Mouse (Mus musculus) stomach, embryonic 14.5 days (tissue): ENCODE data around the gene Smco2. TPM values are rescaled to one million over a fixed set of nuclear protein-coding genes. Genes with fewer than 3 reads are reported as not detected.

Experiments used
- ATAC-seq: fragments of 200-750 bp; cut with Nextera tagmentation; 2 replicates; pipeline ENCODE4 v1.8.0; 2017; ENCODE audit warnings: low read depth, moderate TSS enrichment; ENCODE audit not compliant: insufficient number of reproducible peaks, insufficient read depth, low FRiP score
- H3K27ac ChIP-seq: fragments of 300-500 bp; sonication (generic); 2 replicates; pipeline ENCODE4 v1.5.1; 2014; ENCODE audit warnings: mild to moderate bottlenecking, low read length, moderate library complexity, mixed read lengths
- H3K27me3 ChIP-seq: fragments of 300-500 bp; sonication (generic); 2 replicates; pipeline ENCODE4 v1.6.1; 2014; ENCODE audit warnings: low read length, control low read depth, mixed read lengths; ENCODE audit not compliant: control insufficient read depth, insufficient read depth
- H3K36me3 ChIP-seq: fragments of 300-500 bp; sonication (generic); 2 replicates; pipeline ENCODE4 v1.6.1; 2014; ENCODE audit warnings: mild to moderate bottlenecking, control low read depth, low read length, moderate library complexity, mixed read lengths; ENCODE audit not compliant: control insufficient read depth, insufficient read depth
- H3K4me1 ChIP-seq: fragments of 300-500 bp; sonication (generic); 2 replicates; pipeline ENCODE4 v1.6.1; 2014; ENCODE audit warnings: low read length, control low read depth, mixed read lengths; ENCODE audit not compliant: control insufficient read depth, insufficient read depth
- H3K4me2 ChIP-seq: fragments of 300-500 bp; sonication (generic); replicated peaks from 2 replicates; pipeline ENCODE4 v1.6.1; 2014; ENCODE audit warnings: low read depth, low read length, control low read depth
- H3K4me3 ChIP-seq: fragments of 300-500 bp; sonication (generic); 2 replicates; pipeline ENCODE4 v1.5.1; 2014; ENCODE audit warnings: low read depth, low read length, control low read depth
- H3K9ac ChIP-seq: fragments of 300-500 bp; sonication (generic); replicated peaks from 2 replicates; pipeline ENCODE4 v1.6.1; 2014; ENCODE audit warnings: low read depth, mild to moderate bottlenecking, control low read depth, low read length, moderate library complexity, mixed read lengths
- H3K9me3 ChIP-seq: fragments of 300-500 bp; sonication (generic); 2 replicates; pipeline ENCODE4 v1.6.1; 2016; ENCODE audit warnings: low read depth, low read length, control low read depth; ENCODE audit not compliant: control insufficient read depth
- WGBS: fragments of 180-500 bp; shearing (Covaris S2); extraction: QIAGEN DNeasy Blood & Tissue Kit; methylation state at CpG from one replicate; pipeline ENCODE4 v1.1.7; 2014; 5-methylcytosine and 5-hydroxymethylcytosine counted together
- polyA plus RNA-seq: library from polyadenylated mRNA; unstranded; fragments of >200 nt; fragmentation: Nextera tagmentation; extraction: Ambion mirVana; gene quantifications from 2 replicates; pipeline ENCODE4 v1.2.1, GENCODE M21; 2014

The Smco2 gene
- polyA plus RNA-seq, 1 experiment from 2014 or later, result not detected

DNA sequence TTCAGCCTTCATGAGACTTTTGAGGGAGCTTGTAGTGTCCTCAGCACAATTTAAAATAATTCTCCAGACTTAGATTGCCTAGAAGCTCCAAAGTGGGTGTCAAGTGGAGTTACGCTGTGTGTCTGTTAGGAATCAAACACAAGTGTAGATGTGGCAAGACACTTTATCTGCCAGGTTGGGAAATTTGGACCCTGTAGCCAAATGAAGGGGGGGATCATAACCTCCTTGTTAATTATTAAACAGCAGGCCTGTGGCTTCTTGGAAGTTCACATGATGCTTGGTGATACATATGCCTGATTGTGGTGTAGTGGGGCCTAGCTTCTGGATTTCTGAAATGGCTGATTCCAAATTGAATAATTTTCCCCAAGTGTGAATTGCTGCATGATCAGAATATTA, 57.9 kb downstream of the Smco2 start:
- H3K4me1 ChIP-seq, result peaks cover 11% of the 10 kb centered on the region; the same call in 1 of the 2 replicates
- no peak for ATAC-seq
- no peaks in the 10 kb centered on the region for H3K9me3 ChIP-seq
- H3K4me2 ChIP-seq, result no peak overlapping the region
- no peaks in the 10 kb centered on the region for H3K36me3 ChIP-seq
- no peak overlapping the region for H3K9ac ChIP-seq
- H3K27me3 ChIP-seq, result no peaks in the 10 kb centered on the region
- no peak overlapping the region for H3K4me3 ChIP-seq
- 98% methylated on average over 1 of the region's 1 CpGs for WGBS
- no peak overlapping the region for H3K27ac ChIP-seq

GRCm38 (mm10) chr6:146908801-146909200, 58.9 kb downstream of the Smco2 start:
- WGBS, result 76% methylated on average over 2 of the region's 2 CpGs
- no peak for ATAC-seq
- Histone ChIP-seq H3K27me3 (no peaks in the 10 kb centered on the region), H3K27ac (no peak overlapping the region), H3K9ac (no peak overlapping the region), H3K4me2 (no peak overlapping the region), H3K4me3 (no peak overlapping the region), H3K36me3 (no peaks in the 10 kb centered on the region), H3K4me1 (peaks cover 19% of the 10 kb centered on the region; the same call in 1 of the 2 replicates), H3K9me3 (no peaks in the 10 kb centered on the region)

- 61% methylated on average over 5 of the region's 5 CpGs for WGBS
- Histone ChIP-seq H3K9me3 (no peaks in the 10 kb centered on the region), H3K4me3 (no peak overlapping the region), H3K4me2 (no peak overlapping the region), H3K27ac (no peak overlapping the region), H3K36me3 (no peaks in the 10 kb centered on the region), H3K9ac (no peak overlapping the region), H3K4me1 (peaks cover 23% of the 10 kb centered on the region; the same call in 1 of the 2 replicates), H3K27me3 (no peaks in the 10 kb centered on the region)
- no peak for ATAC-seq
Measured at GRCm38 (mm10) chr6:146909725-146910489, 60.0 kb downstream of the Smco2 start.

DNA sequence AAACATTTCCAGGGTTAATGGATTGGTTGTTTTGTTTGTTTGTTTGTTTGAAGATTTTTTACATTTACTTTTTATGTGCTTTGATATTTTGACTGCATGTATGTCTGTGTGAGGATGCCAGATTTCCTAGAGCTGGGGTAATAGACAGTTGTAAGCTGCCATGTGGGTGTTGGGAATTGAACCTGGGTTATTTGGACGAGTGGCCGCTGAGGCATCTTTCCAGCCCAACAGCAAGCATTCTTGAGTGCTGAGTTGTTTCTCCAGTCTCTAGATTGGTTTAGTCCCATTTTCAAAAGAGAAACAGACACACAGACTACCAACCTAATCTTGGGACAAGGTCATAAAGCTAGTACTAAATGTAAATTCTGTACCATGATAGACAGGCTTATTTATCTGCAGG, 60.9 kb downstream of the Smco2 start:
- H3K4me3 ChIP-seq, result no peak overlapping the region
- H3K9me3 ChIP-seq, result no peaks in the 10 kb centered on the region
- H3K4me2 ChIP-seq, result no peak overlapping the region
- H3K9ac ChIP-seq, result no peak overlapping the region
- WGBS, result 89% methylated on average over 2 of the region's 2 CpGs
- no peaks in the 10 kb centered on the region for H3K36me3 ChIP-seq
- H3K4me1 ChIP-seq, result peaks cover 23% of the 10 kb centered on the region; the same call in 1 of the 2 replicates
- no peak overlapping the region for H3K27ac ChIP-seq
- H3K27me3 ChIP-seq, result no peaks in the 10 kb centered on the region
- no peak for ATAC-seq

DNA sequence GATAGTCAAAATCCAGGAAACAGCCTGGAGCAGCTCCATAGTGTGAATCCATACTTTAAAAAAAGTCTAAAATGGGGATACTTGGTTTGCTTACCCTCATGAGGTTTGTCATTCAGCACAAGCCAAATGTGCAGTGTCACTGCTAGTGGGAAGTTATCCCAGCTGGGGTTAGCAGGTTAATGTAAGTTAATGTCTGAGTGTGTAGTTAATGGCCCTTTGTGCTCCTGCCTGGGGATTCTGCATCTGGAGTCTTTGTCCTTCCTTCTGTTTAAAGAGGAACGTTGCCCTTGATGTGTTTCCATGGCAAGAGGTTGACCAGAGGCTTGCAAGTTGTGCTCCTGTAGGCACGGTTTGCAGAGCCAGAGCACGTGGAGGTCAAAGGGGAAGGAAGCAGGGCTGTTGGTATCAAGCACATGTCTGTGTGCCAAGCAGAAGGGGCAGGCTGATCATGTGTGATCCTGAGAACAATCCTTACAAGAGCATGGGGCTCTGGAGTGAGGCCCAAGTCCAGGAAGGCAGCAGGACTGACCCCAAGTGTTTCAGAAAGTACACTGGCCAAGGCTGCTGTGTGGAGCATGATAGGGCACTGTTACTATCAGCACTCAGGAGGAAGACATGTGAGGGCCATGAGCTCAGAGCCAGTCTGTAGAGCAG, 63.1 kb downstream of the Smco2 start:
- WGBS, result 16% methylated on average over 3 of the region's 3 CpGs
- no peak for ATAC-seq
- Histone ChIP-seq H3K4me1 (peaks cover 20% of the 10 kb centered on the region; the same call in 1 of the 2 replicates), H3K4me2 (no peak overlapping the region), H3K27me3 (no peaks in the 10 kb centered on the region), H3K27ac (peak overlapping the region; percentile 36), H3K4me3 (no peak overlapping the region), H3K9me3 (no peaks in the 10 kb centered on the region), H3K36me3 (no peaks in the 10 kb centered on the region), H3K9ac (no peak overlapping the region)

- 26% methylated on average over 4 of the region's 4 CpGs for WGBS
- no peak overlapping the region for H3K4me2 ChIP-seq
- H3K9me3 ChIP-seq, result no peaks in the 10 kb centered on the region
- H3K4me3 ChIP-seq, result no peak overlapping the region
- no peaks in the 10 kb centered on the region for H3K27me3 ChIP-seq
- peak overlapping the region; percentile 29 for H3K27ac ChIP-seq
- no peaks in the 10 kb centered on the region for H3K36me3 ChIP-seq
- H3K9ac ChIP-seq, result no peak overlapping the region
- ATAC-seq, result no peak
- peaks cover 20% of the 10 kb centered on the region; the same call in 1 of the 2 replicates for H3K4me1 ChIP-seq
Measured at GRCm38 (mm10) chr6:146913489-146914198, 63.7 kb downstream of the Smco2 start.

DNA sequence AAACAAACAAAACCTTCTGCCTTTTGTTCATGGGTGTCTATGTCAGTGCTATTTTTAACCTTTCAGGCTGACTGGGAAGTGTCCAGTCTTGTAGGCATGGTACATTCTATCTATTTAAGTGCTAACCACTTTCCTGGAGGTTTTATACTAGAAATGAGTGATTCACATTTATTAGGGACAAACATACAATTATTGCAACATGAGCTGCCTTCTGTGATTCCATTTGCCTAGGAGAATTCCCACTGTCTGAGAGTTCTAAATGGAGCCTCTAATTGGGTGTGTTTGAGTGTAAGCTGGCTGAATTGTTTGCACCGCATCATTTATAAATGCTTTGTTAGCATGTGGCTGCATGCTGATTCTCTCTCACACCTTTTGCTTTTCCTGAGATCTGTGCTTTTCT, 65.9 kb downstream of the Smco2 start:
- 88% methylated on average over 1 of the region's 1 CpGs for WGBS
- Histone ChIP-seq H3K9me3 (no peaks in the 10 kb centered on the region), H3K27ac (no peak overlapping the region), H3K27me3 (no peaks in the 10 kb centered on the region), H3K4me3 (no peak overlapping the region), H3K9ac (no peak overlapping the region), H3K36me3 (no peaks in the 10 kb centered on the region), H3K4me1 (peaks cover 17% of the 10 kb centered on the region; the same call in 1 of the 2 replicates), H3K4me2 (no peak overlapping the region)
- ATAC-seq, result no peak

DNA sequence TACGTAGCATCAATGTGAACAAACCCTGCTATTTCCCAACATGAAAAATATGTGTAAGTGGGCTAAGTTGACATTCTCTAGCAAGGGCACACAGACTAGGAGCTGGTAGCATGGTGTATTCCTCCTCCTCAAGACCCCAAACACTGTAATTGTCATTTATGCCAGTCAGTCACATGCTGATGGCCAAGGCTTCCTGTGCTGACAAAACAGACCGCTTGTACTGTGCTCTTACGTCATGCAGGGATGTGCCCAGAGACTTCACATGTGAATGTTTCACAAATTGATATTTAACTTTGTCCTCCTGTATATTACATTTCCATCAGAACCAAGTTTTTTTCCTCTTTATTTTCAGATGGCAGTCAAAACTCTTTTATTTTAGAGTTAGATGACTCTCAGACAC, 67.5 kb downstream of the Smco2 start:
- Histone ChIP-seq H3K36me3 (no peaks in the 10 kb centered on the region), H3K27me3 (no peaks in the 10 kb centered on the region), H3K4me1 (peaks cover 12% of the 10 kb centered on the region; the same call in 1 of the 2 replicates), H3K4me3 (no peak overlapping the region), H3K9ac (no peak overlapping the region), H3K9me3 (no peaks in the 10 kb centered on the region), H3K27ac (no peak overlapping the region), H3K4me2 (no peak overlapping the region)
- 83% methylated on average over 3 of the region's 3 CpGs for WGBS
- no peak for ATAC-seq
